Mouse (Mus musculus): ENCODE data around the gene Cenpf.
A peak's percentile ranks its signal among the peaks of the same experiment; 100 is the strongest.
"Not testable (repeated sequence)": the region's sequence is repeated elsewhere in the genome, so short reads cannot be mapped to it uniquely, and the experiment has no call there.

Cenpf gene

DNA sequence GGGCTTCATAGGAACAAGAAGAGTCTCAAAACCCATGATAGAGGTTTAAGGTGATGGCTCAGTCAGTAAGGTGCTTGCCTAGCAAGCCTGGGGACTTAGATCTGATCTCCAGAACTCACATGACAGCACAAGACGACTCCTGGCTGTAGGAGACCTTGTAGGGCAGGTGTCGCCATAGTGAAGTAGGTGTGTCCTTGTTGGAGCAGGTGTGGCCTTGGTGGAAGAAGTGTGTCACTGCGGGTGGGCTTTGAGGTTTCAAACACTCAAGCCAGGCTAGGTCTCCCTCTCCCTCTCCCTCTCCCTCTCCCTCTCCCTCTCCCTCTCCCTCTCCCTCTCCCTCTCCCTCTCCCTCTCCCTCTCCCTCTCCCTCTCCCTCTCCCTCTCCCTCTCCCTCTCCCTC, 4.6 kb upstream of the Cenpf start:
- DNase-seq = not testable (repeated sequence)

DNA sequence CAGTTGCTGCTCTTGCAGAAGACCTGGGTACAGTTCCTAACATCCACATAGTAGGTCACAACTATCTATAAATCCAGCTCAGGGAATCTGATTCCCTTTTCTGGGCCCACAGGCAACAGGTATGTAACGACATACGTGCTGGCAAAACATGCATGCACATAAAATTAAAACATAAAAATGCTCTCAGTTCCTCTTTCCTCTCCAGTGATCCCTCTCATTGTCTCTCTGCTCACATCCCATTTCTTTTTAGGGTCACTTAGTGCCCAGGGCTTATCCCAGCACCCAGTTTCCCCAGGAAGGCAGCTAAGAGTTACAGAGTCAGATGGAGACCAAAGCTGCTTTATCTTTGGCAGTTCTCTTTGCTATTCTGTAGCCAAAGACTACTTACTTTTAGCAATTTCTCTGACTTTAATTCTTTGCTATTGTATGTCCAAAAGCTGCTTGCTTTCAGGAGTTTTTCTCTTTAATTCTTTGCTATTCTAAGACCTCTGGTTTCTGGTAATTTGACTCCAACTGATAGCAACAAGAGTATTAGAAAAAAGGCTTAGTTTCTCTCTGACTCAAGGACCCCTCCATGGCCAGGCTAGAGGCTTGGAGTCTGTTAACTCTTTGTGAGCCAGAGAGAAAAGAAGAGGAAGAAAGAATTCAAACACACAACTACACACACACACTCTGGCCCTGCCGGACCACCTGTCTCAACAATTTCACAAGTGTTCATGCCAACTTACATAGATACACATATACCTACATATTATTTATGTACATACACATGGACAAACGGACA, 1.4 kb upstream of the Cenpf start:
- no peak for DNase-seq

DNA sequence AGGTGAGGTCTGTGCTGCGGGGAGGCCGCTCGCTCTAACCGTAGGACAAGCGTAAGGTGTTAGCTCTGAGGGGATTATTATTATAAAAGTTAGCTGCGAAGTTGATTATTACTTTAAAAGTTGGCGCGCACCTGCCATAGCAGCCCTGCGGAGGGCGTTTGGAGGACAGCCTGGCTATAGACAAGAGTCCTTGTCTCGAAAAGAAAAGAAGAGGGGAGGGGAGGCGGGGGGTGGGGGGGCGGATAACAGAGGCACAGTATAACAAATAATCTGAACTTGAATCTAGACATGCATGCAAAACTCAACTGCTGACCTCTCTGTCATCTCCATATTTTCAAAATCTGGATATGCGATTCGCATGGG, 483 bp upstream of the Cenpf start:
- no peak for DNase-seq

DNA sequence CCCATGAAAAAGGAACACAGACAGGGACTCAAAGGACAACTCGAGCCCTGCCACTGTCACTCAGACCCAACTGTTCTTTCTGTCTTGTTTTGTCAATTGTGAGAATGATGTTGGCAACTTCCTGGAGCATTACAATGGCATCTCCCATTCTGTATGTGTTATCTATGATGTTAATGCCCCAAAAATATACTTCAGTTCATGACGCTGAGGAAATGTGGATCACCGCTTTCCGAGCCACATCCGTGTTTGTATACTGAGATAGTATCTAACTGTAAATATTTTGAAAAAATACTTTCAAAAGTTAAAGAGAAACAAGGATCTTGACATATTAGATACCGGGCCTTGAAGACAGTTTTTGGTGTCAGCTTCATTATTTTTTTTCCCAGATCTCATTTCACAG, 1.9 kb downstream of the Cenpf start:
- no peak for DNase-seq

DNA sequence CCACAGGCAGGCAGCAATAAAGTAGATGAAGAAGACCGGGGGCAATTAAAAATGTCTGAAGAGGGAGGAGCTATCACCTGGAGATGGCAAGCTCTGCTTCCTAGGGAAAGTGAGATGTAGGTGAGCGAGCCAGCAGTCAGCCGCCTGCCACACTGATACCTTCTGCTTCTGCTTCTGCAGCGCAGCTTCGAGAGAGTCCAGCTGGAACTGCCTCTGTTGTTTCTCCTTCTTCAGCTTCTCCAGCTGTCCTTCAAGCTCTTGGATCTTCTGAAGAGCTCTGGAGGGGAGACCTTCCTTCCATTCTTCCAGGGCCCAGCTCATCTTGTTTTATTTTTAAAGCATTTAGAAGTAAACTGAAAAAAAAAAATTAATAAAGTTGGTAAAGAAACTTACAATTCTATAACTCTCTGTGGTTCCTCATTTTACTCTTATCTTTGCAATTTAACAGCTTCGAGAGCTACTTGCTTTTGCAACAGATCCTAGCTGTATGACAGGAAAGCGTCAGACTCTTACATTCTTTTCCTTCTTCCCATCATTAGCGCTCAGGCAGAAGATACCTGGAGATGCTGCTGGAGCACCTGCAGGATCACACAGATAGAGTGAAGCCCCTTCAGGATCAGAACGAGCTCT, 3.0 kb downstream of the Cenpf start:
- no peak for DNase-seq

DNA sequence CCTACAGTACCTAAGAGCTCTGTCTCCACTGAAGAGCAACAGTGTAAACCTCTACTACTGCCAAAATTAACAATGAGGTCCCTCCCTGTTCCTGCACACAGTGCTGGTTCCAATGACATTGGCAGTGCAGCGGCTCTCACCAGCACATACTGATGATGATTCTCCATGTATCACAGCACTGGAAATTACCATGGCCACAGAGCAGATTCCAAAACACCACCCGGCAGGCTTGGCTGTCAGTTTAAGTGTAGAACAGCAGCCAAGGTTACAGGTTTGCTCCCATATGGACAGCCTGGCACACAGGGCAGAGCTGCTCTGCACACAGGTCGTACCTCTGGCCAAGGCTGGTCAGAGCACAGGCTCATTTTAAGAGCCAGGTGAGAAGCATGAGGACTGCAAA, 8.3 kb downstream of the Cenpf start:
- DNase-seq = no peak

DNA sequence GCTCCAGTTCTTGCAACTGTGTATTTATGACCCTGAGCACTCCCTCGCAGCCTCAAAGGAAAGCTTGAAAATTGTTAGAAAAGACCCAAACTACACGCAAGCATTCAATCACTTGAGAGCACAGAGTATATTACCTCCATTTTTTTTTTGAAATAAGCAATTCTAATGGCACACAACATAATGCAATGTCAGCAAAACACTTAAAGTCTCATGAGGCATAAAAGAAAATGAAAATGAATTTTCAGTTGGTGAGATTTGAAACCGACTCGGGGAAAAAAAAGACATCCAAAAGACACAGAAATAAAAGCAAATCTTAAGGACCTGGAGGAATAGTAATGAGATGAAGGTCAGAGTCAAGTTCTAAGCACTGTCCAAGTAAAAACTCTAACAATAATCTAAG, 11.9 kb downstream of the Cenpf start:
- DNase-seq = no peak

DNA sequence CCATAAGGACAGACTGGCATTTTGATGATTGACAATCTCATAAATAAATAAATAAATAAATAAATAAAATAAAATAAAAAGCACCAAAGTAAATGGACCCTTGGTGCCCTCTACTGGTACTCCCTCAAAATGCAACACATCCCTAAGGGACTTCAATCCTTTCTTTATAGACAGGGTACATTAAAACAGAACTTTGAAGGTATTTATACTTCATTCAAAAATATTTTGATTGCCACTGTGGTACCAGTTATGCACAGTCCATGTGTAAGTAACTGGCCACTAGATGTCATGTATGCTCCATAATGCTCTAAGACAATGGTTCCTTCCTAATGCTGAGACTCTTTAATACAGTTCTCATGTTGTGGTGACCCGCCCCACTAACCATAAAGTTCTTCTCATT, 12.5 kb downstream of the Cenpf start:
- peak; percentile 52 for DNase-seq

DNA sequence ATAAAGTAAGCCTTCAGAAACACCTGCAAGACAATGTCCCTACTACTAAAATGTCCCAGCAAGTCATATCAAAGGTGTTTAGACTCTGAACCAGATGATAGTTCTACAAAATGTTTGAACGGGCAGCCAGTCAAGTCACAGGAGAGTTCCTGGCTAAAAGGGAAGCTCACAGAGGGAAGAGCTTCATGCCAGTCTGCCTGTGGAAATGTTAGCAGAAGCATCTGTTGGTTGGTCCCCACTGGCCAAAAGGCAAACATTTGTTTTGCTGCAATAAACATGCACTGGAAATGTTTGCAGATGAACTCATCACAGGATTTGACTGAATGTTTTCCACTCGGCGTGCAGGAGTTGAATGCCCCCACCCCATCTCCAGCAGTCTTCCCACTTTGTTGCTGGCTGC, 21.9 kb downstream of the Cenpf start:
- DNase-seq = no peak

DNA sequence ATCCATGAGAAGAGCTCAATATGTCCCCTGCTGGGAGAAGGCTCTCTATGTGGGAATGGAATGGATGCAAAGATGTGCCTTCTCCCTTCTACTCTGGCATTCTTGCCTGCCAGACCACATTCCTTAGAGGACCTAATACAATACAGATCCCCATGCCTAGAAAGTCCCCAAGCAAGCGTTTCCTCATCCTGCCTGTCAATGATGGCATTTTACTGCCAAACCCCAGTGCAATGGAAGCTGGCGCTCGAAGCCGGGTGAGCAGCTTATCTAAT, 23.1 kb downstream of the Cenpf start:
- no peak for DNase-seq

DNA sequence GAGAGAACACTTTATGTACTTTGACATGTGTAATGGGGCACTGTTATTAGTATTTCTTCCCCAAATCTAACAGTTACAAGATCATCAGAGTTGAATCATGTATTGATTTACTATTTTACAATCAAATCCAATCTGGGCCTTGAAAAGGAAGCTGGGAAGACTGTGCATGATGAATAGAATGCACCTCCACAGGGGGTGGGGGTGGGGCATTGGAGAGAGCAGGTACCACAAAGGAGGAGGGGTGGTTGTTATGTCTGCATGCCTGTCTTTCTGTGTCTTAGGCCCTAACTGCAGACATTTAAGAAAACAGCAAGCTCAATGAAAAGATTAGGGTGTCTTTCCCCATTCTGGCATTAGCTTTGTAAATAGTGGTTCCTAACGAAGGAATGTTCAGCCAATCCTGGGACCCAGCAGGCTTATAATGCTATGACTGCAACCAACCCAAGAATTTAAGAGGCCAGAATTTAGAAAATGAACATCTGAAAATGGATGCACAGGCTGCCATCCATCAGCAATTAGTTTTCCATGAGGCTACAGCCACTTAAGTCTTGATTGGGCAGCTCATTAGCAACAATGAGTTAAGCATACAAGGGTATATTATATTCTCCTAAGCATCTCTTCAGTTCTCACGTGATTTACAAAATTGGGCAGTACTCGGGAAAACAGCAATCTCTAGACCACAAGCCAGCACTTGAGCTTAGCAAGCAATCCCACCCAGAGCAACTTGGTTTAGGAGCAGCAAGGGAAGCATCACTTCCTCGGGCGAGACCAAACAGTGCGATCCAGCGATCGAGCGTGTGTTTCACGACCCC, 23.6 kb downstream of the Cenpf start:
- no peak for DNase-seq

DNA sequence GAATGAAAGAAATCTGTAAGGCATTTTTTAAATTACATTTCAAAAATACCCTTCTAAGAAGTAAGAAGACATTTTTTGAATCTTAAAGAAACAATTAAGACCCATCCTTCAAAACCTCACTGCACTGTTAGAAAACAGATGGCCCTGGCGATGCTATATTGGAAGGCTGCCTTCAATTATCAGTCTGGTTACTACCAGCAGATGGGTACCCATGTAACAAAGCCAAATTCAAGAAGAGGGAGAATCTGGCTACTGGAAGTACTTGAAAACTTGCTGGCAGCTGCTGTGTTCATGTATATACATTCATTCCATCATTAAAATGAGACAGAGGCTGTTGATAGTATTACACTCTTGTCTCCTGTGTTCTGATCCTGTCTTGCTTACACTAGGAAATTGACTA, 24.4 kb downstream of the Cenpf start:
- no peak for DNase-seq

DNA sequence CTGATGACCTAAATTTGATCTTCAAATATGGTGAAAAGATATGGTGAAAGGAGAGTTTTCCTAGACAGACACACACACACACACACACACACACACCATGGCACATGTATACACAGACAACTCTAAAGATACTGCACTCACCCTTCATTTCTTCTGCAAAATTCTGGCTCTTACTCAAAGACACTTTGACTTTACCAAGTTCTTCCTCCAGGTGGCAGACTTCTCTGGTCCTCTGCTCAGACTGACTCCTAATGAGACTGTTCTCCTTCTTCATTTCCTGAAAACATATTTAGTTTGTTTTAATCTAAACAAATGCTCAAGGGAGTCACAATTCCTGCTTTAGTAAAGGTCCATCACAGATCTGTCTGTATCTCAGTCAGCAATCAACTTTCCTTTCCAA, 26.0 kb downstream of the Cenpf start:
- DNase-seq = no peak

DNA sequence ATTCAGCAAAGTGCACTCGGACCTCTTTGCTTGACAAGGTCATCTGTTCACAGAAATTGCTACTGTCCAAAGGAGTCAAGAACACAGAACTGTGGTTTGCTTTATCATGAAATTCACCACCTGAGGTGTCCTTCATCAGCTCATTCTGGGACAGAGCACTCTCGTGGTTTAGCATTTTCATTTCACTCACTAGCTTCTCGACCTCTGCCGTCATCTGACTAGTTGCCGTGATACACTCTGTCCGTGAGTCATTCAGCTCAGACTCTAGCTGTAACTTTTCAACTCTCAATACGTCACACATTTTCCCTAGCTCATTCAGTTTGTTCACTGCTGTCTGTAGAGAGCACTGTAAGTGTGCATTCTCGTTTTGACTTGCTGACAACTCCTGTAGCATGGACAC, 30.5 kb downstream of the Cenpf start:
- no peak for DNase-seq

DNA sequence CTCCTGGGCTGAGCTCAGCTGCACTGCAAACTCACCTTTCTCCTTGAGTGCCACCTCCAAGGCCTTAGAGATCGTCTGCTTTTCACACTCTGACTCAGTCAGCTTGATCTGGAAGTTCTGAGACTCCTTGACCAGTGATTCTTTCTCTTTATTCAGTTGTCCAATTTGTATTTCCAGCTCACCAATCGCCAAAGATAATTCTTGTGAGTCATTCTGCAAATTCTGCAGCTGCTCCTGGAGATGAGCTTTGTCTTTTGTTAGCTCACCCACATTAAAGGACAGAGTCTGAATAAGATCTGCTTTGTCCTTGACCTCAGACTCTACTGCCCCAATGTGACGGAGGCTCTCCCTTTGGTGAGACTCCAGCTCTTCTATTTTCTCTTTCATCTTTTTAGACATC, 34.1 kb downstream of the Cenpf start:
- no peak for DNase-seq

DNA sequence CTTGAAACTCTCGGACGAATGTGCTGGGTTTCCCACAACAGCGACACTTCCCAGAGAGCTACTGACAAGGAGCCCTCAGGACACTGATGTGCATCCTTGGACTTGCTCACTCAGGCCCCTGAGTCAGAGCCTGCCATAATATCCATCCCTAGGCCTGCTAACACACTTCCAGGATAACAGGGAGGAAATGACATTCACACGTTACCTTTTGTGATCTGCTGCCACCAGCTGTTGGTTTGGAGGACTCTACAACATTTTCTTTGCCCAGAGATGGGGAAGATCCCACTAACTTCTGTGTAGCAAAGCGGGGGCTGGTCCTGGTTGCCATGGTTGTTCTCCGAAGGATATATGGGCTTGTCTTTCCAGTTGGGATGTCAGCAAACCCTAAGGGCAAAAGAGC, 41.3 kb downstream of the Cenpf start:
- DNase-seq = no peak

DNA sequence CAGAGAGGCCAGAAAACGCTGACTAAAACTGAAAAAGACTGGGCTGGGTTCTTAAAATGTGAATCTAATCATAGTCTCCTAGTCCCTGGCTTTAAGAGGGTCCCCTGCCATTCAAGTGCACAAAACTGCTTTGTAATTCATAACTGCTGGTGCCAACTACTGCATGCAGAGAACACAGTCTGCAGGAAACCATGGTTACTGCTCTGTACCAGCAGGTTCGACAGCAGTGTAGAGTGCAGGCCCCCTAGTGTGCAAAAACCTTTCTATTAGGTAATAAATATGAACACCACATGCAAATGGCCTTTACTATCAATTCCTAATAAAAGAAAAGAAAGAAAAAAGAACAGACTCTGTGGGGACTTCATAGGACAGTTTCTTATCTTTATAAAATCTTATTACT, 42.5 kb downstream of the Cenpf start:
- no peak for DNase-seq

DNA sequence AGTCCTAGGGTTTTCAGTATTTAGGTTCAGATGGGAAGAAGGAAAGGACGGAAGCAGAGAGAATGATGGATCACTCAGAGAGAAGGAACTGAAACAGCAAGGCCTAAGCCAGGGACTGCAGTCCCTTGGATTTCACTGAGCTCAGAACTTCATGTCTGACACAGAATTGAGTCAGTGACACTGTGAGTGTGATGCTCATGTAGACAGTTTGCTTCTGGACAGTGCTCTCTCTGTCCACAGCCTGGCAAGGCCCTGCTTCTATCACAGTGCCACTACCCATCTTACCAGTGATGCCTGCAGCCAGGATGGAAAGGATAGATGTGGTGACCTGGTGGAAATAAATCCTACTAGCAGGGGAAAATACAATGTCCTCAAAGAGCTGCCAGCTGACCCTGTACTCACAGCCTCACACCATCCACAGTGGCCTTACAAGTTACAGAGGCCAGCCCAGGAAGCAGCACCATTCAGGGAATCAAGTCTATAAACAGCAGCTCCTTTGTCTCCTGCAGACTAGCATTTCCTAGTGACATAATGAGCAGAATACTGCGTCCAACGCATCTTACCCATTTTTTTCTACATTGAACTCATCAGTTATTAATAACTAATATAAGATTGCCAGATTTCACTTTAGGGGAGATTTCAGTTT, 43.1 kb downstream of the Cenpf start:
- DNase-seq = no peak

DNA sequence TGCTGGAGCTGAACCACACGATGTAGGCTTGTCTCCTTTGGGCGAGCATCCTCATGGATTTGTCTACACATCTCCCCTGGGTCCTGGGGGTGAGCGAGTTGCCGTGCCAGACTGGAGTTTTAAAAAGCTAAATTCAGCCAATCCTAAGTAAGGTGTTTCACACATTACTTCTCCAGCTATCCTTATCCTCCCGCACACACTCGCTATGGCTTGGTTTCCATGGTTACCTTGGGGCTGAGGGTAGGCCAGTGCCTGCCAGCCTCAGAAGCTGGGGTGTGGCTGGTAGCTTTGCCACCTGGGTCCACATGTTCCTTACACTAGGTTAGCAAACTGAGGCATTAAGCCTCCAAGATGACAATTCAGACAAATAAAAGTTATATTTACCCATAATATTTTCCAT, 48.3 kb downstream of the Cenpf start:
- no peak for DNase-seq

DNA sequence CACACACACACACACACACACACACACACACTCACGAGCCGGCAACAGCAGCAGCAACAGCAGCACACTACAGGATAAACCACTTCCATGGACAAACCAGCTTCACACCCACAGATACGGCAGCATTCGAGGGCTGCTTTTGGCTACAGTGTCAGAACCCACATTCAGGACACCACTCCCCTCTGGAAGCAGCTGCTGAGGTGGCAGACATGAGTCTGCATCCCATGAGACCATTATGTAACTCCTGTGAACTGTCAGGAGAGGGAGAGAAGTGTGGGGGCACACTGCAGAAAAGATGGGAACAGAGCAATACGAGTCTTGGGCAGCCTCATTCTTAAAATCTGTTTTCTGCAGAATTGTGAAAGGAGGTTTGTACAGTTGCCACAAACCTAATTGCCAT, 54.1 kb downstream of the Cenpf start:
- DNase-seq = no peak

DNA sequence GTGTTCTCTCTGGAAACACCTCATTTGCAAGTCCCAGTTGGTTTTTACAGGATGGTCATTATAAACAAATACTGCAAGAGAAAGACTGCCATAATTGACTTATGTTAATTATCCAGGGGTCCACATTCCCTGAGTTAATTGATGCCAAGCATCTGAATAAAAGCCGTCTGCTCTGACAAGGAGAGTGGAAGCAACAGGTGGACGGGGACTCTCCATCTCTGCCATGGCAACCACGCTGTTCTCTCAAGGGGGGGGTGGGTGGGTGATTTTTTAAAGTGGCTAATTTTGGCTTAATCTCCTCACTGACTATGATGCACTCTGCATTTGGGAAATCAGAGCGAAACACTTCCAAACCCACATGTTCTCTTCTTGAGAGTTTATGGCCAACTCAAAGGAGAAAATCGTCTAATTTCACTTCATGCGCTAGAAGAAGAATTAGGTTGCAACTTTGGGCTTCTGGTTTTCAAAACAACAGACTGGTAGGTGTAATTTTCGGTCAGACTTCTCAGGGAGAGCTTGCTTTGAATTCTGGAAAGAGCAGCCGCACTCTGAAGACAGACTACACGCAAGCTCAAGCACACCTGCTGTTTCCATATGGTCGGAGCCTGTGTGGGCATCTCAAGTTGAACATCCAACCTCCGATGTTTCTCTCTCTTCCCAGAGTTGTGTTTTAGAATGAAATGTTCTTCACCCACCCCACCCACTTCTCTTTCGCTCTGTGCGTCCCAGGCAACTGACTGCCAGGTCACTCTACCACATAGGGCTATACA, 55.8 kb downstream of the Cenpf start:
- peak; percentile 50 for DNase-seq

DNA sequence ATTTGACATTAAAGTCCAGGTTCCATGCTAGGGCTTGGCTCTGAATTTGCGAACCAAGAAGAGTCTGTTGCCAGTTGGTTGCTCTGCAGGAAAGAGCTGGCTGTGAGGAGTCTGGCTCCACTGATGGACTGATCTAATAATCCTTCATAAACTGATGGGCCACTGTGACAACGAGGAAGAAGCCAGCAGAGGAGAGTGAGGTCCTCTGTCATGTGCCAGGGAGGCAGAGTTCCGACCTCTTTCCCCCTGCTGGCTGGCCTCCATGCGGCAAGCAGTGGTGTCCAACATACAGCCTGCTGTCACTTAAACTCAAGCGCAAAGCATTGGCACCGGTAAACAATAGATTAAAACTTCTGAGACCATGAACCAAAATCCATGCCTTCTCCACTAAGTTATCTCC, 57.9 kb downstream of the Cenpf start:
- no peak for DNase-seq

All from right cerebral cortex, postnatal 14 days (tissue).